Mouse (Mus musculus): ENCODE measurements around the gene Olfr1348. TPM values are rescaled to one million over a fixed set of nuclear protein-coding genes. Genes with fewer than 3 reads are reported as not detected.
"Not testable (repeated sequence)": the region's sequence is repeated elsewhere in the genome, so short reads cannot be mapped to it uniquely, and the experiment has no call there.

Gene Olfr1348
- polyA plus RNA-seq (2012; rRNA removed) = not detected in 2 replicates

GRCm38 (mm10) chr7:6508648-6509047 is at the start of gene Olfr1348:
TSS of gene Olfr1348 (minus strand) at chr7:6508748.
- DNase-seq (ENCODE audit: extremely low spot score in 1 of 2, low spot score in 1 of 2) = no peak

DNA sequence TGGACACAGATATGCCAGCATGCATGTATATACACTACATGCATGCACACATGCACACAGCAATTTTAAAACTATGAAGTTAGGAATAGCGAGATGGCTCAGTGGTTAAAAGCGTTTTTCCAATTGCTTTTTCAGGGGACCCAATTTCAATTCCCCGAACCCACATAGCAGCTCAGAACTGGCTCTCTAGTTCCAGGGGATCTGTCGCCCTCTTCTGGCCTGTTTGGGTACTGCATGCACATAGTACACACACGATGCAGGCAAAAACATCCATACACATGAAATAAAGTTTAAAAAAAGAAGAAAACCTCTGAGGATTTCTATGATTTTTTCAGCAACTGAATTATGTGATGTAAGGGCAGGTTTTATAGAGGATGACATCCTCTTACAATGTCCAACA is 17.6 kb upstream of the Olfr1348 start:
- peak in 1 of 2 experiments; percentile 4 for DNase-seq (ENCODE audit: extremely low spot score in 1 of 2, low spot score in 1 of 2)

DNA sequence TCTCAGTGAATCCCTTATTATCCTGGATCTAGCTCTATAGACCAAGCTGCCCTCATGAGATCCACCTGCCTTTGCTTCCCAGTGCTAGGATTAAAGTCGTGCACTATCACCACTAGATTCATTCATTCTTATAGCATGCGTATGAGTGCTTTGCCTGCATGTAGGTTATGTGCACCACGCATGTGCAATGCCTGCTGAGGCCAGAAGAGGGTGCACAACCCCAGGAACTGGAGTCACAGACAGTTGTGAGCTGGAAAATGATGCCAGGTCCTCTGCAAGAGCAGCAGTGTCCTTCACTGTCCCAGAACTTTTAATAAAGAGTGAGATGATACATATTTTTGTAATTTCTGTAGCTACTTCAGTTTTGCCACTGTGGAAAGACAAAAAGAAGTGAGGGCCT is 16.5 kb upstream of the Olfr1348 start:
- DNase-seq (ENCODE audit: extremely low spot score in 1 of 2, low spot score in 1 of 2) = no peak

- no peak for DNase-seq (ENCODE audit: extremely low spot score in 1 of 2, low spot score in 1 of 2)
Measured at GRCm38 (mm10) chr7:6522850-6523249, 14.3 kb upstream of the Olfr1348 start, which contains the start of gene Olfr1349. TSS of gene Olfr1349 (minus strand) at chr7:6522950.

DNA sequence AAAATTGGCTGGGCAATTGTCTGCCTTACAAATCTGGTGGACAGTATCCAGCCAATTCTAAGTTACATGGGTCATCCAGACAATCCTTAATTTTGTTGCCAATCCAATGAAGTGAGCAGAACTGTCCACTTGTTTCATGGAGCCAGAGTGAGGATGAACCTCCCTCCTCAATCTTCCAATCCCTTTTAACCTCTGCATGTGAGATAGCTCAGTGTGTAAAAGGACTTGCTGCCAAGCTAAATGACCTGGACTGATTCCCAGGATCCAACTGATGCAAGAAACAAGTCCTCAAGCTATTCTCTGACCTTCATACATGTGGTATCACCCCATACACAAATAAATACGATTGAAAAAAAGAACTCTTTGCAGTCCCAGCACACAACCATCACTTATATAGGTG is 13.1 kb upstream of the Olfr1348 start:
- DNase-seq (ENCODE audit: extremely low spot score in 1 of 2, low spot score in 1 of 2) = no peak

GRCm38 (mm10) chr7:6499655-6500054 is 8.9 kb downstream of the Olfr1348 start, which contains the start of gene Olfr1347:
TSS of gene Olfr1347 (minus strand) at chr7:6499755.
- DNase-seq (ENCODE audit: extremely low spot score in 1 of 2, low spot score in 1 of 2) = no peak

DNA sequence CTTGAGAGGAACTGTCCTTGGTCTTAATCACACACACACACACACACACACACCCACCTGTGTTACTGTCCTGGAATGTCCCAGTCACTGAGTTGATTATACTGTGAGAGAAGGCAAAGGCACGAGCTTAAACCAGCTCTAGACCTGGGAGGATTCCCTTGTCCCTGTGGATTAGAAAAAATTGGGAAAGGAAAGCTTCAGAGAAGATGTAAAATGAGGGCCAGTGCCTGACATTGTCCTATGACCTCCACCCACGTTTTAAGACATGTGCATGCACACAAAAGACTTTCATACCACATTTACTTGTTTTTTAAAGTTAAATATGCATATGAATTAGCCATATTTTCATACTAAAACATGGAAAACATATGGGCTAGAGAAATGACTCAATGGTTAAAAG is 21.7 kb downstream of the Olfr1348 start, which contains the start of gene Olfr5:
Olfr5 (minus strand) TSS at position 101 of the 400 bp plus-strand sequence.
- DNase-seq (ENCODE audit: extremely low spot score in 1 of 2, low spot score in 1 of 2) = no peak

DNA sequence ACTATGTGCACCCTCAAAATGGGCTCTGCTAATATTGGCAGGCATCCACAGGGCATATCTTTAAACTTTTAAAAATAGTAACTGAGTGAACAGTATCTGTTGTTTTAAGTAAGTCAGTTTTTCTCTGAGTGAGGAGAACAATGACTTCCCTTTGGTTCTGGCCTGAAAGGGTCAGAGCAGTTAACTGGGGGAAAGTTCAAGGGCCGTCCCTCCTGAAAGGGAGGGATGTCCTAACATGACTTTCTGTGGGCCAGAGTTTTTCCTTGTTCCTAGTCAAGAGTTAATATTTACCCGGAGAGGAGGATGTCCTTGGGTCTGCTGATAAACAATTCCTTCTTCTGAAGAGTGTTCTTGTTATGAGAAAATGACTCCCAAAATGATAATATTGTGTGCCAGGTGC is 30.9 kb downstream of the Olfr1348 start:
- DNase-seq (ENCODE audit: extremely low spot score in 1 of 2, low spot score in 1 of 2) = not testable (repeated sequence)

GRCm38 (mm10) chr7:6466951-6467350 is 41.6 kb downstream of the Olfr1348 start, which contains the start of gene Olfr1346:
TSS of gene Olfr1346 (plus strand) at chr7:6467101.
- no peak for DNase-seq (ENCODE audit: extremely low spot score in 1 of 2, low spot score in 1 of 2)

DNA sequence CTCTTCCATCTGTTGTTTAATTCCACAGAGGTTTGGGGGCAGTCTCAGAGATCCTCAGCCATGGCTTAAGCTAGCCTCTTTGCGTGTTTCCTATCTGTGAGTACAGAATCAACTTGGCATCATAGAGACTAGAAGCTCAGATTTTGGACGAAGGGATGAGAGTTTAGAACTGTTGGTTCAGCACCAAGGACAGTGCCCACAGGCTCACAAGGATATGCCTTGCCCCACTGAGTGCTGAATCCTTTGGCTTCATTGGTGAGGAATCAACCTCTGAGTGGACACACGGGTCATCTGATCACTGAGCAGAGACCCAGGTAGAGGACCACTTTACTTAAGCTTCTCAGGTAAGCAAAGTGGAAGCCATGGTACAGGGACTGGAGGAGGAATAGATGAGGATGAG is 52.1 kb downstream of the Olfr1348 start:
- no peak for DNase-seq (ENCODE audit: extremely low spot score in 1 of 2, low spot score in 1 of 2)

- no peak for DNase-seq (ENCODE audit: extremely low spot score in 1 of 2, low spot score in 1 of 2)
Measured at GRCm38 (mm10) chr7:6455868-6456267, 52.7 kb downstream of the Olfr1348 start, which contains the start of gene Olfr1336. TSS of gene Olfr1336 (plus strand) at chr7:6456168.

Other genes starting within 250 kb of the Olfr1348 start
- gene Zfp667, start 222.2 kb downstream of the Olfr1348 start, polyA plus RNA-seq (2012; rRNA removed) = 7.3 and 7.6 TPM in 2 replicates
- 6.8 and 8.1 TPM in 2 replicates for gene Zfp583, start 177.5 kb downstream of the Olfr1348 start, polyA plus RNA-seq (2012; rRNA removed)
- 4.0 and 5.0 TPM in 2 replicates for gene Gm3854, start 165.0 kb downstream of the Olfr1348 start, polyA plus RNA-seq (2012; rRNA removed)
- 2.6 and 3.3 TPM in 2 replicates for gene Zfp78, start 145.5 kb downstream of the Olfr1348 start, polyA plus RNA-seq (2012; rRNA removed)
- 9.7 and 13.7 TPM in 2 replicates for gene Zfp28, start 125.5 kb downstream of the Olfr1348 start, polyA plus RNA-seq (2012; rRNA removed)
- gene Smim17, start 110.0 kb downstream of the Olfr1348 start, polyA plus RNA-seq (2012; rRNA removed) = 7.0 and 8.9 TPM in 2 replicates
- 0.21 and 0.24 TPM in 2 replicates for gene Gm20715, start 98.5 kb downstream of the Olfr1348 start, polyA plus RNA-seq (2012; rRNA removed)
- 3.4 TPM in 2 replicates for gene Olfr1344, start 70.1 kb downstream of the Olfr1348 start, polyA plus RNA-seq (2012; rRNA removed)
- 0.02 TPM in 1 of 2 replicates, not detected in the other for gene Olfr1336, start 52.6 kb downstream of the Olfr1348 start, polyA plus RNA-seq (2012; rRNA removed)
- not detected in 2 replicates for gene Olfr1346, start 41.6 kb downstream of the Olfr1348 start, polyA plus RNA-seq (2012; rRNA removed)
- gene Olfr5, start 21.8 kb downstream of the Olfr1348 start, polyA plus RNA-seq (2012; rRNA removed) = not detected in 2 replicates
- not detected in 2 replicates for gene Olfr1347, start 9.0 kb downstream of the Olfr1348 start, polyA plus RNA-seq (2012; rRNA removed)
- gene Olfr1349, start 14.2 kb upstream of the Olfr1348 start, polyA plus RNA-seq (2012; rRNA removed) = 0.08 TPM in 1 of 2 replicates, not detected in the other
- gene Olfr1350, start 56.1 kb upstream of the Olfr1348 start, polyA plus RNA-seq (2012; rRNA removed) = not detected in 2 replicates
- 2.6 and 3.0 TPM in 2 replicates for gene Zim1, start 187.7 kb upstream of the Olfr1348 start, polyA plus RNA-seq (2012; rRNA removed)
- gene Peg3, start 221.7 kb upstream of the Olfr1348 start, polyA plus RNA-seq (2012; rRNA removed) = 106 and 111 TPM in 2 replicates
- 15.0 and 15.7 TPM in 2 replicates for gene Usp29, start 221.8 kb upstream of the Olfr1348 start, polyA plus RNA-seq (2012; rRNA removed)